Mouse (Mus musculus) spleen, adult 2 months (tissue): ENCODE results near the gene Bdh1.

Source experiments
- CTCF ChIP-seq: fragments of 200-500 bp; IDR thresholded peaks from 2 replicates; pipeline ENCODE4 v1.5.1; 2011; ENCODE audit warnings: mild to moderate bottlenecking, inconsistent platforms; ENCODE audit not compliant: insufficient read depth, insufficient read length, insufficient replicate concordance; ENCODE audit errors: extremely low read depth
- POLR2A ChIP-seq: fragments of 200-500 bp; IDR thresholded peaks from 2 replicates; pipeline ENCODE4 v1.6.1; 2011; ENCODE audit warnings: low read depth, low read length, inconsistent platforms

- TF ChIP-seq CTCF (no peak), POLR2A (no peak)
Observed at GRCm38 (mm10) chr16:31466106-31466505, 44.0 kb downstream of the Bdh1 start.
